Mouse (Mus musculus) megakaryocyte, embryonic 14.5 days (primary cell): ENCODE results near the gene Trpt1. TPM values are rescaled to one million over a fixed set of nuclear protein-coding genes. Genes with fewer than 3 reads are reported as not detected.
A peak's percentile ranks its signal among the peaks of the same experiment; 100 is the strongest.

Source experiments
- H3K27me3 ChIP-seq: replicated peaks from 2 replicates; pipeline ENCODE3; 2012; ENCODE audit warnings: inconsistent platforms
- H3K36me3 ChIP-seq: replicated peaks from 2 replicates; pipeline ENCODE3; 2012; ENCODE audit warnings: low read length, inconsistent platforms, mixed read lengths
- H3K4me1 ChIP-seq: 2 replicates; pipeline ENCODE4 v1.6.1; 2012; ENCODE audit warnings: inconsistent platforms
- H3K4me3 ChIP-seq: replicated peaks from 2 replicates; pipeline ENCODE3; 2012; ENCODE audit warnings: moderate library complexity, mild to moderate bottlenecking, inconsistent platforms
- H3K9me3 ChIP-seq: 2 replicates; pipeline ENCODE4 v1.6.1; 2012; ENCODE audit warnings: inconsistent platforms
- FLI1 ChIP-seq: IDR thresholded peaks from 2 replicates; pipeline ENCODE4 v1.6.1; 2012; ENCODE audit warnings: low read length, inconsistent platforms, mixed read lengths
- GATA1 ChIP-seq: IDR thresholded peaks from 3 replicates; pipeline ENCODE4 v1.6.1; 2012; ENCODE audit warnings: mixed read lengths, low read length, inconsistent platforms, borderline replicate concordance
- polyA plus RNA-seq: library from polyadenylated mRNA; stranded (reverse); fragments of >175 nt; gene quantifications from 2 replicates; pipeline ENCODE4 v1.2.3, GENCODE M21; 2012; ENCODE audit warnings: low replicate concordance; ENCODE audit not compliant: insufficient read depth

Gene Trpt1
- polyA plus RNA-seq, 1 experiment: 0.57 TPM

DNA sequence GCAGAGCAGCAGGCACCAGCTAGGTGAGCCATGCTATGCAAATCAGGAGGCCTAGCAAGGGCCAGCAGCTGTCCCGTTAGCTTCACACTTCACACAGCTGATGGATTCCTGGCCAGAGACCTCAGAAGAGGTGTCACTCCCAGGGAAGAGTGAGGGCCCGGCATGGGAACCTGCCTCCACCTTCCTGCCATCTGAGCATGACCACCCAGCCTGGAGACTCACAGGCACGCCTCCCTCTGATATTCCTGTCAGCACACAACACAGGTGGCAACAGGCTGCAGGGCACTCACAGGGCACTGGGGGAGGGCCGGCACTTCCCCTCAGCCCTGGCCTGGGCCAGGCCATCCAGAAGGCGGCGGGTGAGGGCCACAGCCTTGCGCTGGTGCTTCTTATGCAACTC is 40.5 kb upstream of the Trpt1 start:
- H3K27me3 ChIP-seq: no peaks in the 10 kb centered on the region

DNA sequence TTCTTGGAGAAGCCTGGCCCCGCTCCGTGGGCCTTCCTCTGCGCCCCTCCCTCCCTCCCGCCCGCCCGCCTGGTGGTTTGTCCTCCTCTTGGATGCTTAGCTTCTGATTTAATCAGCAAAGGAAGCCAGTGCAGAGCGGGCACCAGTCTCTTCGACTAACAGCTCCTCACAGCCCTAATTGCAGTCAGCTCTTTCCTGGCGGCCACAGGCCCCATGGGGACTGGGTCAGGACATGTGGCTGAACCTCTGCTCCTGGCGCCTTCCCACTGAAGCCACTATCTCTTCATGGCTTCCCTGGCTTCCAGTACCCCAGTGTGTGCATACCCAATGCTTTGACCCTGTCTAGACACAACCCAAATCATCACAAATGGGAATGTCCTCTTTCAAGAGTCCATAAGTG is 39.5 kb upstream of the Trpt1 start:
- H3K4me3 ChIP-seq: no peak overlapping the region
- peaks cover 89% of the 10 kb centered on the region for H3K36me3 ChIP-seq
- TF ChIP-seq FLI1: no peak

More for the DNA sequence above, 40.5 kb upstream of the Trpt1 start:
- TF ChIP-seq GATA1 (no peak), FLI1 (no peak)
- peaks cover 80% of the 10 kb centered on the region for H3K36me3 ChIP-seq
- H3K9me3 ChIP-seq: no peaks in the 10 kb centered on the region
- no peak overlapping the region for H3K4me3 ChIP-seq
- peaks cover 90% of the 10 kb centered on the region for H3K4me1 ChIP-seq

DNA sequence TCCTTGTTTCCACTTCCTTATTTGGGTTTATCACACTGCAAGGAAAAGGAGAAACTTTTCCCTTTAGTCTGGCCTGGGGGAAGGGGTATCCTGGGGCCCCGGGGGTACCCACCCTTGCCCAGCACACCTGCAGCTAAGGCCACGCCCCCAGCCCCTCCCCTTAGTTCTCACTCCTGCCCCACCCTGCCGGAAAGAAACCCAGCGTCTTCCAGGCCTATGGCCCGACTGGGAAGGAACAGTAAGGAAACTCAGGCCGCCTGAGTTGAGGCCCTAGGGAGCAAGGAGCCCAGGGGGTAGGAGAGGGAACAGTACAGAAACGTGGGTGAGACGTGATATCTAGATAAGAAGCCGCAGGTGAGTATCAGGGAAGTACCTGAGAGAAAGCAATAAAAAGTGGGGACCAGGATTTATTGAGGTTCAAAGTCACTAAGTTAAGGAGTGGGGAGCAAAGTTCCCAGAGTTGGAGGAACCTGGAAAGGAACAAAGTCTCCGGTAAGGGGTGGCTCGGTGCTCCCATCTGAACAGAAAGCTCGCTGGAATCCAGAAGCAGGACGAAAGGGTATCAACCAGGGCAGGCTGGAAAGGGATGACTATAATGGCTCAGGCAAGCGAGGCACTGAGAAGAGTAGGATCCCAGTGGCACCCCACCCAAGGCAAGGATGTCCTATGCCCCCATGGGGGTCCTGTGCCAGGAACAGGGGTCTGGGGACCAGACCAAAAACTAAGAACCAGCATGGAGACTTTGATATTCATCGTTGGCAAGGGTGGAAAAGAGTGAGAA is 27.2 kb upstream of the Trpt1 start:
- H3K9me3 ChIP-seq: no peaks in the 10 kb centered on the region
- peaks cover 76% of the 10 kb centered on the region for H3K4me1 ChIP-seq
- H3K4me3 ChIP-seq: peak overlapping the region; percentile 99
- no peaks in the 10 kb centered on the region for H3K27me3 ChIP-seq
- TF ChIP-seq GATA1 (no peak), FLI1 (no peak)
- H3K36me3 ChIP-seq: peaks cover 36% of the 10 kb centered on the region

More for the DNA sequence above, 39.5 kb upstream of the Trpt1 start:
- H3K4me1 ChIP-seq: peaks cover 85% of the 10 kb centered on the region
- H3K9me3 ChIP-seq: no peaks in the 10 kb centered on the region
- H3K27me3 ChIP-seq: no peaks in the 10 kb centered on the region

DNA sequence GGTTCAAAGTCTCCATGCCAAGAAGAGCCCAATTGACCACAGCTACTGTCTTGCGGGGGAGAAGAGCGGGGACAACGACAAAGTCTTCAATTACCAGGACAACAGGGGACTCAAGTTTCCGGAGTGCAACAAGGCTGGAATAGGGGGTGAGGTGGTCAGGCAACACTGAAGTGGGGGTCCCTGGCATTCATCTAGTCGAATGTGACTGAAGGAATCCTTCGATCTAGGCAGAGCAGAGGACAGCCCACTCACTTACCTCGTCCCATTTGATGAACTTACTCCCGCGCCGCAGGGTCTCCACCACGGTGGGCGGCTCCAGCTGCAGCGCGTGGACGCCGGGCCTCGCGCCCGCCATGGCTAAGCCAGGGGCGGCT is 26.7 kb upstream of the Trpt1 start:
- TF ChIP-seq FLI1 (no peak), GATA1 (no peak)
- H3K27me3 ChIP-seq: no peaks in the 10 kb centered on the region
- peaks cover 30% of the 10 kb centered on the region for H3K36me3 ChIP-seq
- no peaks in the 10 kb centered on the region for H3K9me3 ChIP-seq
- H3K4me3 ChIP-seq: peak overlapping the region; percentile 99
- peaks cover 76% of the 10 kb centered on the region for H3K4me1 ChIP-seq

DNA sequence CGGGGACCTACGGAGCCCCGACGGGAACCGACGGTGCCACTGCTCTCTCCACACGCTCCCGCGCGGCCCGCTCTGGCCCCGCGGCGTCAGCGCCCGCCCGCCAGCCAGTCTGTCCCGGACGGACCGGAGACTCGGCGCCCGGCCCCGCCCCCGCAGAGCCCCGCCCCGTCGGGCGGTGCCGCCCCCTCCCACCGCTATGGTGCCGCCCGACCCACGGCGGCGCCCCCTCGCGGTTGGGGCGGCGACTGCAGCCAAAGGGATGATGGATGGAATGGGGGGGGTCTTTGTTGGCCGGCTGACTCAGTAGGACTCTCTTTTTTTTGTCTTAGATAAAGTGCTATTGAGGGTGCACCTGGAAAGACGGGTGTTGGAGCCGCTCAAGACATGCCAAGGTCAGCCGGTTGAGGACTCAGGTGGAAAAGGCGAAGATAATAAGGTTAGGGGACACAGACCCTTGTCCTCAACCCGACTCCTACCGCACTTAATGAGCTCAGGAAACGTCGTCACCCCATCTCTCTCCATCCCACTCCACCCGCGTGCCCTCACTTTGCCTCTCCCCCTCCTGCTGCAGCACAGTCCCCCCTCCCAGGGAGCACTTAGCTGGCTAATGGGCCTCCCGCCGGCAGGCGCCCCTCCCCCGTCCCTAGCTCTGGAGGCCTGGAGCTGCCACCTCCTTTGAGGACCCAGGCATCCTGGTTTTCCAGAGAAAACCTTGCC is 26.1 kb upstream of the Trpt1 start:
- H3K27me3 ChIP-seq: no peaks in the 10 kb centered on the region
- peaks cover 74% of the 10 kb centered on the region for H3K4me1 ChIP-seq
- no peak for TF ChIP-seq GATA1
- no peak for TF ChIP-seq FLI1
- peak overlapping the region; percentile 99 for H3K4me3 ChIP-seq
- no peaks in the 10 kb centered on the region for H3K9me3 ChIP-seq
- peaks cover 25% of the 10 kb centered on the region for H3K36me3 ChIP-seq

DNA sequence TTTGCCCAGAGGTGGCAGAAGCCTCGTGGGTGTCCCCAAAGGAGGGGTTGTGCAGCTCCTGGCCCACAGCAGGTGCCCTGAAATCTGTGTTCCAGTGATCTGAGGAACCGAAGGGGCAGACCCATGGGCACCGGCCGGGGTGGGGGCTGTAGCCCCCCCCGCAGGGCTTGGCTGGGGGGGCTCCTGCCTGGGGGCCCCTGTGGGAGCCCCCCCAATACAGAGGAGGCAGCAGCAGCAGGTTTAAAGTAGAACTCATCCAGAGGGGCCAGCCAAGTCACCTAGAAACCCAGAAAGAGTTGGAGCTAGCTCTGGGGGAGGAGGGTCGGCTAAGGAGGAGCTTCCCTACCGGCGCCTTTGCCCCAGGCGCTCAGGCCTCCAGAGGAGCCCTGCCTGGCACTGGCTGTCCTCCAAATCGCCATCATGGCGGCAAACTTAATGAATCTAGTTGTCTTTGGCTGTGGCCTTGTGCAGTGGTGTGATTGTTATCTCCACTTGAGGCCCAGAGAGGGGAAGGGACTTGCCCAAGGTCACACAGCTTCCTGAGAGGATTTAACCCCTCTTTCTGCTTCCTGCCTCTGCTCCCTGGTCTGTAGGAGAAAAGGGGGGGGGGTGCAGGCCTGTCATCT is 25.4 kb upstream of the Trpt1 start:
- Histone ChIP-seq H3K27me3 (no peaks in the 10 kb centered on the region), H3K4me3 (peak overlapping the region; percentile 99), H3K36me3 (peaks cover 17% of the 10 kb centered on the region), H3K4me1 (peaks cover 75% of the 10 kb centered on the region), H3K9me3 (no peaks in the 10 kb centered on the region)
- TF ChIP-seq GATA1 (no peak), FLI1 (no peak)

DNA sequence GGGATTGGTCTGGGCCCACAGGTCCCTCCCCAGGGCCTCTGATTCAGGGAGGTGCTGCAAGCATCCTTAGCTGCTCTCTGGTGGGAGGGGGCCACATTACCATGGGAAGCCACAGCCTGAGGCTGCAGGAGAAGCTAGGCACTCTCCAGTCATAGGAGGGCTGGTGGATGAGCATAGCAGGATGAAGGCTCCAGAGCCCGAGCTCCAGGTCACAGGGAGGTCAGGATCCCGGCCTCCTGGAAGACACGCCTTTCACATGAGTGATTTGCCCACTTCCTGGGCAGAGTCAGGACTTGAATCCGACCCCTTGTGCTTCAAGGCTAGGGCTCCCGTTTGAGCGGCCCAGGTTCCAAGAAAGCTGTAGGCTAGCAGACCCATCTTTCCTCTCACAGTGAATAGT is 24.3 kb upstream of the Trpt1 start:
- Histone ChIP-seq H3K4me1 (peaks cover 86% of the 10 kb centered on the region), H3K27me3 (no peaks in the 10 kb centered on the region), H3K36me3 (peaks cover 10% of the 10 kb centered on the region), H3K9me3 (no peaks in the 10 kb centered on the region), H3K4me3 (peak overlapping the region; percentile 20)
- no peak for TF ChIP-seq FLI1
- no peak for TF ChIP-seq GATA1

DNA sequence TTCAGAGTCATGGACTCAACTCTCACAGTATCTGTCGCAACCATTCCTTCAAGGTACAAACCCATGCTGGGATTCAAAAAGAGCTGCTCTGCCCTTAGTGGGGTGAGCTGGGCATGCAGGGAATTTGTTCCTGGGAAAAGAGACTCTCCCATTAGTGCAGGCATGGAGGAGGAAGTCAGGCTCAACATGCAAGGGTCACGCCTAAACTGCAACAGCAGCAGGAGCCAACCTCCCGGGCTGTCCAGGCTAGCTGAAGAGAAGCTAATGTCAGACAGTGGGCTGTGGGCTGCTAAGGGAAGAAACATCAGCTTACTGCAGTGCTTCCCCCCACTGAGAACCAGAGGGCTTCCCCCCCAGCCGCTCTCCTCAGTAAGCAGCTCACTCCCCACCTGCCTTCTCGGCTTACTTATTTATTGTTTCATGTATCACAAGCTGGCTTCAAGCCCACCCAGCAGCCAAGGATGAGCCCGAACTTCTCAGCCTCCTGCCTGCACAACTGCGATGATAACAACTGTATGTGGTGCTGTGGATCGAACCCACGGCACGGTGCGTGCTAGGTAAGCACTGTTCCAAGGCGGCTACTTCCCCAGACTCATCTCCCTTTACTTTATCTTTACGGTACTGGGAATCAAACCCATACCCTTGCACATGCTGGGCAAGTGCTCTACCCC is 23.5 kb upstream of the Trpt1 start:
- peaks cover 12% of the 10 kb centered on the region for H3K36me3 ChIP-seq
- H3K4me1 ChIP-seq: peaks cover 87% of the 10 kb centered on the region
- H3K27me3 ChIP-seq: no peaks in the 10 kb centered on the region
- no peaks in the 10 kb centered on the region for H3K9me3 ChIP-seq
- peak overlapping the region; percentile 35 for H3K4me3 ChIP-seq
- TF ChIP-seq FLI1: no peak
- TF ChIP-seq GATA1: no peak

DNA sequence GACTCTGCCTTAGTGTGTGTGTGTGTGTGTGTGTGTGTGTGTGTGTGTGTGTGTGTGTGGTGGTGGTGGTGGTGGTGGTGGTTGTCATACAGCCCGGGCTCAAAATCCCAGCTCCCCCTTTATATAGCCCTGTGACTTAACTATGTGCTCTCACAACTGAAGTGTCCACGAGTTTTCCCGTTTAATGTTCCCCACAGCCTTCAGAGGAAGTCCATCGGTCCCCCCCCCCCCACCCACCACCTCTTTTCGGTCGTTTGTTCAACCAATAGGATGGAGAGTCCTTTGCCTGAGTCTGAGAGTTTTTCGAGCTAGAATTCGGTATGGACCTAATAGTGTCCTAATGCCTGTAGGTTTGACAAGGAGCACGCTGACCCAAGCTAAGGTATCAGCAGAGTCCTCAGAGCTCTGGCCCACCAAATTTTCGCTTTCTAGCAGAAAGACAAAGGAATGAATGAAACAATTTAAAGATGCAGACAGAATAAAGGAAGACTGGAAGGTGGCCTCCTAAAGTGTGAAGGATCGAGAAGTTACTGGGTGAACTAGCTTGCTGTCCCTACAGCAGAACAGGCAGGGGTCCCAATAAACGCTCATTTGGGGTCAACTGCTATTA is 22.2 kb upstream of the Trpt1 start:
- H3K4me1 ChIP-seq: peaks cover 87% of the 10 kb centered on the region
- TF ChIP-seq GATA1 (no peak), FLI1 (no peak)
- peak overlapping the region; percentile 98 for H3K4me3 ChIP-seq
- H3K36me3 ChIP-seq: peaks cover 21% of the 10 kb centered on the region
- no peaks in the 10 kb centered on the region for H3K9me3 ChIP-seq
- no peaks in the 10 kb centered on the region for H3K27me3 ChIP-seq
